14 mouse cellular contexts compared by ENCODE assay signal in the genomic region with DNA sequence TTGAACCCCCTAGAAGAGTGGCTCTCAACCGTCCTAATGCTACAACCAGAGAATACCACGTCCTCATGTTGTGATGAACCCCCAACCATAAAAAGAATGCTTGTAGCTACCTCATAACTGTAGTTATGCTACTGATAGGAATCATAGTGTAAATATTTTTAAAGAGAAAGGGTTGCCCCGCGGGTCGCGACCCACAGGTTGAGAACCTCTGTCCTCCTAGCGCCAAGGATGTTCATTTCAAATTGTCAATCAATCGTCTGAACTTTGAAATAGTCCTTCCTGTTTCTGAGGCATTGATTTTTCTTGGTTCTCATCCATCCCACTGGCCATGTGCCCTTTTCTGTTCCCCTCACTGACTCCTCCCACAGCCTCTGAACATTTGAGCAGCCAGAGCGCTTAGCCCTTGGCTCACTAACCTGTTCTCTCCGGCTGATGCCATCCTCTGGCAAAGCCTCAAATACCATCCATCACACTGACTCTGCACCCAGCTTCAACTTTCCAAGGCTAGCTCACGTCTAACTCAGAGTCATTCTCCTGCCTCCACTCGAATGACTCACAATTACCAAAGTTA.
"Had no signal": no experiment of that assay in that cellular context is flagged by ENCODE, and none has a peak within 500 bp of the region (broad histone marks: within the 10 kb centered on the region; RNA-seq: fewer than 3 reads in every experiment).

No protein-coding gene starts in this region.

- H3K4me2 ChIP-seq: limb, embryonic 12.5 days; liver, embryonic 12.5 days; lung, embryonic 15.5 days; midbrain, embryonic 13.5 days; neural tube, embryonic 15.5 days had no signal

- H3K4me1 ChIP-seq: limb, embryonic 12.5 days; liver, embryonic 12.5 days; lung, embryonic 15.5 days; midbrain, embryonic 13.5 days; neural tube, embryonic 15.5 days had no signal

- ATAC-seq: liver, embryonic 12.5 days; midbrain, embryonic 13.5 days had no signal

- H3K9ac ChIP-seq: limb, embryonic 12.5 days; liver, embryonic 12.5 days; lung, embryonic 15.5 days; midbrain, embryonic 13.5 days; neural tube, embryonic 15.5 days had no signal

- DNase-seq: kidney, postnatal 10 days; kidney, postnatal 4 days; lung, postnatal 14 days; right cerebral cortex, adult 18-20 months; right cerebral cortex, postnatal 25 days; thymus, adult 18-20 months; thymus, postnatal 25 days had no signal

- H3K27me3 ChIP-seq: midbrain, embryonic 13.5 days; neural tube, embryonic 15.5 days had no signal

- H3K4me3 ChIP-seq: layer of hippocampus, adult 2 months; limb, embryonic 12.5 days; liver, embryonic 12.5 days; lung, embryonic 15.5 days; midbrain, embryonic 13.5 days; myocyte; neural tube, embryonic 15.5 days had no signal

- H3K27ac ChIP-seq: layer of hippocampus, adult 2 months; limb, embryonic 12.5 days; liver, embryonic 12.5 days; lung, embryonic 15.5 days; midbrain, embryonic 13.5 days; neural tube, embryonic 15.5 days had no signal

- H3K9me3 ChIP-seq: limb, embryonic 12.5 days; liver, embryonic 12.5 days; lung, embryonic 15.5 days; midbrain, embryonic 13.5 days; neural tube, embryonic 15.5 days had no signal
